Mouse (Mus musculus) thymus, postnatal 14 days (tissue): ENCODE data around the gene Ephb1.

Experiments
- DNase-seq: peaks from one replicate; pipeline ENCODE4 v3.0.0; 2021

Ephb1 gene

DNA sequence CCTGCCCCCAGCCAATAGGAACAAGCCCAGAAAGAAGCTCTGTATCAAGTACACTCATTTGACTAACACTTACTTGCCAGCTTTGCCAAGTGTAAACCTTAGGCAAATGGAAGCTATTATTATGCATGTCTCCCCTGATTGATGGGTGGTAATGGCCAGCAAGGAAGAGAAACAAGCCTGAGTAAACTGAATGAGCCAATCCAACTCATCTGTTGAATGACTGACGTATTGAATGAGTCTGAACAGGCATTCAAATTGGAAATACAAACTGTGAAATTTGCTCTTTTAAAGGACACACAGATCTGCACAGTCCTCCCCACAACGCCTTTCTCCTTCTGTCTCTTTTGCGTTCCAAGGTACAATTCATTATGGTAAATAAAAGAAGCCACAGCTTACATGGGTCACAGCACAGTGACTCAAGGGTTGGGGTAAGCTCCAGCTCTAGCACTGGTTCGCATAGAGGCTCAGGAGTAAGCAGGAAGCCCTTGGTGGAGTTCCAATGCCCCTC, 119.0 kb downstream of the Ephb1 start:
- DNase-seq: no peak

GRCm38 (mm10) chr9:102231248-102231647, 123.2 kb downstream of the Ephb1 start:
- no peak for DNase-seq

DNA sequence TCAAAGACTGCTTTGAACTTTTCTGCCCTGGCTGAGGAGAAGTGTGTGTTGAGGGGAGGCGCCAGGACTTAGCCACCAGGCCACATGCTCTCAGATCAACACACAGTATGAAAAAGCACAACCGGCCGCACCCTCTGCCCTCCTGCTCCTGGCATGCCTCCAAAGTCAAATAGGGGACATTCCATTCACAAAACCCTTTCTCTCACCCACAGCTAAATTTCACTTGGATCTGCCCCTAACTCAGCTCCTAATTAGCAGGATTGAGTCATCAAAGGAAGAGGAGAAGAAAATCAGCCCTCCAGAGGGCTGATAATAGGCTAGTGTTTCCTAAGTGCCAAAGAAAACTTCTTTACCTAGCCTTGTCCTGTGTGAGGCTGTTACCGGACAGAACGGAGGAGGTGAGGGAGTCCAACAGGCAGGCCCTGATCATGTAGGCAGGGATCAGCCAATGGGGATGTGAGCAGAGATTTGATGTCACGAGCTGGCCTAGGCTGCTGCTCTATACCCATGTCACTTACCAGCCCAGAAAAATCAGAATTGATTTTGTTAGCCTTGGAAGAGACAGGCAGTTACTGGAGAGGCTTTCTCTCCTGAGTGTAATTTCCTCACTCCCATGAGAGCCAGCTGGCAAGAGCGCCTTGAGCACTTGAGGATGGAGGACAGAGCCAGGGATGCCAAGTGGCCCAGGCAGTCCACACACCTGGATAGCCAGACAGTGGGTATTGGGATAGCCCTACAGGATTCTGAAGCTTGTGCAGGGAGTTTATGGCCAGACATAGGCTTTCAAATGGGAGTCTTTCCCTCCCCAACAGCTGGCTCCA, 137.5 kb downstream of the Ephb1 start:
- DNase-seq: no peak

GRCm38 (mm10) chr9:102212036-102212383, 142.5 kb downstream of the Ephb1 start:
- no peak for DNase-seq

GRCm38 (mm10) chr9:102211296-102212035, 143.0 kb downstream of the Ephb1 start:
- no peak for DNase-seq

GRCm38 (mm10) chr9:102205518-102205917, 149.0 kb downstream of the Ephb1 start:
- DNase-seq: no peak

DNA sequence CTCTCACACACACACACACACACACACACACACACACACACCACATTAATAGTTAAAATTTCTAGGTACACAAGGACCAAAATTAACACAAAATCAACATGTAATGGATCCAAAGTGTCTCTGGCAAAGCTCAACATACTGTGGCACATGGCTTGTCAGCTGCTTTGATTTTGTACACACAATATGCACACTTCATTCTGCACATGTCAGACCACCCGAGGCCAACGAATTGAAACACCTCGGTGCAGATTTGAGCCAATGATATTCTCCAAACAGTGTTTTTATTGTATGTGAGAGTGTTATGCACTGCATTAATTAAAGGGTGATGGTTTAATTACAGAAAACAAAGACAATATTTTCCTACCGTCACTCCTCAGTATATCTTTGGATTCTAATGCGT, 152.6 kb downstream of the Ephb1 start:
- no peak for DNase-seq

- no peak for DNase-seq
Measured at GRCm38 (mm10) chr9:102196856-102197255, 157.6 kb downstream of the Ephb1 start.

DNA sequence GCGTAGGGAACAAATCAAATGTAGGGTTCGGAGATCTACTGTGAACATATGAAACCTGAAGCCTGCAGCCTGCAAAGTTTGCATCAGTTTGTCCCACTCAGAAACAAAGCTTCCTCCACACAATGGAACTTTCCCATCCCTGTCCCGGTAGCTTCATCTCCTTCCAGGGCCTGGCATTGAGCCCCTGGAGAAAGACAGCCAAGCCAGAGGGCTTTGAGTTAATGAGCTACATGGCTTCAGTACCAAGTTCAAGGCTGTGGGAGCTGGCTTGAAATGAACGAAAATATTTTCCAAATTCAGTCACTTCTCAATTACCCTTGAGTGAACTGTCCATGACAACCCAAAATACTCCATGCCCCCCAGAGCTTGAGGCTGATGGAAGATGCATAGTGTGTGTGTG, 160.4 kb downstream of the Ephb1 start:
- no peak for DNase-seq

- DNase-seq: no peak
Measured at GRCm38 (mm10) chr9:102192724-102193685, 161.5 kb downstream of the Ephb1 start.

GRCm38 (mm10) chr9:102190058-102190457, 164.4 kb downstream of the Ephb1 start:
- no peak for DNase-seq

DNA sequence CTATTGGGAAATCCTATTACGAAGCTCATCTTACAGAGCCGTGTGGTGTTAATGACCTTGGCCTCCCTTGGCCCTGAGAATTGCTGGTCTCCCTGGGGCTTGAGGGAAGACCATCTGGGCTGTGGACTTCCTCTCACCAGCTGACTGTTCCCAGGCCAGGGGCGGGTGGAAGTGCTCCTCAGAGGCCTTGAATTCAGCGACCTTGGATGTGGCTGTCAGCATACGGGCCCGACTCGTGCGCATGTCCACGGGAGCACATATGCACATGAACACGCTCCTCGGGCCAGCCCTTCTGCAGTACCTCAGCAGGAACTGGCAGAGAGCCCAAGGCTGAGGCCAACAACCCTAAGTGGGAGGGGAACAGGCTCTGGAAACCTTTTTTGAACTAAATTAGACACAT, 165.1 kb downstream of the Ephb1 start:
- DNase-seq: no peak

GRCm38 (mm10) chr9:102183663-102184274, 170.7 kb downstream of the Ephb1 start:
- DNase-seq: no peak

- no peak for DNase-seq
Measured at GRCm38 (mm10) chr9:102181810-102182490, 172.5 kb downstream of the Ephb1 start.

GRCm38 (mm10) chr9:102181276-102181675, 173.2 kb downstream of the Ephb1 start:
- no peak for DNase-seq

GRCm38 (mm10) chr9:102180486-102180885, 174.0 kb downstream of the Ephb1 start:
- no peak for DNase-seq

GRCm38 (mm10) chr9:102180070-102180469, 174.4 kb downstream of the Ephb1 start:
- DNase-seq: no peak

DNA sequence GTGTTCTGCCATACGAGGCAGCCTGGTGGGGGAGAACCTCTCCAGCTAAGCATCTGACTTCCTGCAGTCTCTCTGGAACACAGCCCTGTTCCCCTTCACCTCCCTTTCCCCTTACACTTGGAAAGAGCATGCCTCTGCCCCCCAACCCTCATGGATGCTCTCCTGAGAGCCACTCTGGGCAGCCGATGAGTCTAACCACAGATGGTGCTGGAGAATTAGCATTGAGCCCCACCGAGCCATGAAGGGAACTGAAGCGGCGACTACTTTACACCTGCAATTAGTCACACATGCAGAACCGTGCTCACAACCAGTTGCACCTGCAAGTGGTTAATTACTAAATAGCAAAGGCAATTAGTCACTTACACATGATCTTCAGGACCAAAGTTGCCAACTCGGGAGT, 184.8 kb downstream of the Ephb1 start:
- DNase-seq: no peak

- no peak for DNase-seq
Measured at GRCm38 (mm10) chr9:102155876-102156275, 198.6 kb downstream of the Ephb1 start.

- no peak for DNase-seq
Measured at GRCm38 (mm10) chr9:102139181-102139580, 215.3 kb downstream of the Ephb1 start.

GRCm38 (mm10) chr9:102138671-102139070, 215.8 kb downstream of the Ephb1 start:
- DNase-seq: no peak

DNA sequence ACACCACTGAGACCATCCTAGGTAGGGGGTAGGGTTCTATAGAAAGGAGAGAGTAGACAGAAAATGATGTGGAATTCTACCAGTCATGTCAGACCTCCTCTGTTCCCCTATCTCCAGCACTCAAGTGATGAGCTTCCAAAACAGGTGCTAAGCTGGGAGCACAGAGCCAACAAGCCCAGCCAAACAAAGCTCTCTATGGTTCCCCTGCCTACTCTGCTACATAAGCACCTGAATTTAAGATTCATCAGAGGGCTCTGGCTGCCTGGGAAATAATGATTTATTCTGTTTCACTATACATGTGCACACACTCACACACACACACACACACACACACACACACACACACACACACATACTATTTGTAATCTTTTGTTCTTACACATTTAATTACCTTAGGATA, 216.3 kb downstream of the Ephb1 start:
- no peak for DNase-seq
